Mouse (Mus musculus) 416B (cell line): Measurements from ENCODE around the gene Krt35.

Experiments used
- DNase-seq: peaks from one replicate; pipeline ENCODE4 v3.0.0; 2011; ENCODE audit warnings: low read depth

Gene Krt35

GRCm38 (mm10) chr11:100096141-100096540 is at the start of gene Krt35:
TSS of gene Krt35 (minus strand) at chr11:100096241.
- no peak for DNase-seq

DNA sequence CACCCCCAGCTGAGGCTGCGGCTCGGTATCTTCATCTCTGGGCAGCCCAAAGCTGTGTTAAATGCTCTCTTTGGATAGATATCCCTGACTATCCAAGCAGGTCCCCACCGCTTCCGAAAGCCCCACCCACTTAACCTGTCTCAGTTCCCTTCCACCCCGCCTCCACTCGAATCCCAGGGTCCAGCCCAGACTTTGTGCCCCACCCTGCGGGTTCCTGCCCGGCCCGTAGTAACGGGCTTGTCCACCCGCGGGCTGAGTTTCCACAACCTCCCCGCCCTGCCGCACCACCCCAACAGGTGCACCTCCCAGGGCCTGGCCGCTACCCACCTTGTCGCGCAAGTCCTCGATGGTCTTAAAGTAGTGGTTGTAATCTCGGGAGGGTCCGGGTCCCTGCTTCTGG is 49.1 kb upstream of the Krt35 start:
- no peak for DNase-seq

DNA sequence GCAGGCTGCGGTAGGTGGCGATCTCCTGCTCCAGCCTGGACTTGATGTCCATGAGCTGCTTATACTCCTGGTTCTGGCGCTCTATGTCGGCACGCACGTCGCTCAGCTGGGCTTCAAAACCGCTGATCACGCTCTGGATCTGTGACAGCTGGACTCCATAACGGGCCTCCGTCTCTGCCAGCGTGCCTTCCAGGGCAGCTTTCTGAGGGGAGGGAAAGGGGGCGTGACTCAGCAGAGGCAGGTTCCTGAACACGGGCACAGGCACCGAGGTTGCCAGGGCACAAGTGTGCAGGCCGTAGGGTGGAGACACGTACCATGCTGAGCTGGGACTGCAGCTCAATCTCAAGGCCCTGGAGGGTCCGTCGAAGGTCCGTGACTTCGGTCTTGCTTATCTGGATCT is 44.9 kb upstream of the Krt35 start:
- DNase-seq = no peak

DNA sequence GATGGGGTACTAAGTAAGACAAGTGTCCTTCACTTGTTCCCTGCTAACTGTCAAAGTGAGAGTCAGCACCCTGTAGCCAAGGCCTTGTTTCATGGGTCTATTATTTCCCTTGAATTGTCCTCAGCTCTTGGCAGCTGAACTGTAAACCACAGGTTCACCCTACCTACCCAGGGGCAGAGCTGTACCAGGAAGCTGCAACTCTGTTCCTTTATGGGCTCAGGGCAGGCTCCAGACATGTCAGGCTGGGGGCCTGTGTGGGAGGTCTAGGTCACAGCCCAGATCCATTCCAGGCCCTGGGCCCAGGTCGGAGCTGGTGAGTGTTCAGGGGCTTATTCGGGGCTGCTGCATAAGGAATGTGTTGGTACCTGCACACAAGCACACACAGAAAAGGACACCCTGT is 43.4 kb upstream of the Krt35 start:
- DNase-seq = no peak

DNA sequence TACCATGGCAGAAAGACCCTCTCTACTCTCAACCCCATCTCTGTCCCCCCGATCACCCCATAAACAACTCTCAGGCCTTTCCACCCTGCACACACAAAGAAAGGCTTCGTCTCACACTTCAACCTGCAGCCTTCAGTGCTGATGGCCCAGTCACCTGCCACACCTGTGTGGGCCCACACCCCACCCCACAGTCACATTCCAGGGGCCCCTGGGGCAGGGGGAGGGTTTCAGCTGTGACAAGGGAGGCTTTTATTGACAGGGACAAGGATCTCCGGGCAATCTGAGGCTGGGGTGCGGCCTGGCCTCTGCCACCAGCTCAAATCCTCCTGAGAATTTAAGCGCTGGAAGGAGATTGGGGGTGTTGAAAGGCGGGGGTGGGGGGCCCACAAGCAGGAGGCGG is 42.8 kb upstream of the Krt35 start:
- no peak for DNase-seq

- no peak for DNase-seq
Measured at GRCm38 (mm10) chr11:100137693-100138092, 41.7 kb upstream of the Krt35 start.

- no peak for DNase-seq
Measured at GRCm38 (mm10) chr11:100136559-100136958, 40.5 kb upstream of the Krt35 start.

GRCm38 (mm10) chr11:100135731-100136130 is 39.7 kb upstream of the Krt35 start, which contains the start of gene Krt15:
TSS of gene Krt15 (minus strand) at chr11:100135928.
- DNase-seq = no peak

DNA sequence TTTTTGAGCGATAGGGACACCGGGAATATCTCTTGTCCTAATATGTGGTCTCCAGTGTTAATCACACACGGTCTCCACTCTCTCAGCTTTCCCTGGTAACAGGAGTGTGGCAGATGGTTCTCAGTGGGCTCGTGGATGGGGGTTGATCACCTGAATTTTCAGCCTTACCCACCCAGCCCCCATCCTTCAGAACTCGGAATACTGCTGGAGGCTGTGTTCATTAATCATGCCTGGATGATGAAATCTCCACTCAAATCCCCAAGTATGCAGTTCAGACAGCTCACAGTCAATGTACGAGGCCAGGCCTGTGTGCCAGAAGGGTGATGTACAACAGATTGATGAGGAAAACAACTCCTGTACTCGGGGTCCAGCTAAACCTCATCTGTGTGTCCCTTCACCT is 28.9 kb upstream of the Krt35 start:
- DNase-seq = no peak

DNA sequence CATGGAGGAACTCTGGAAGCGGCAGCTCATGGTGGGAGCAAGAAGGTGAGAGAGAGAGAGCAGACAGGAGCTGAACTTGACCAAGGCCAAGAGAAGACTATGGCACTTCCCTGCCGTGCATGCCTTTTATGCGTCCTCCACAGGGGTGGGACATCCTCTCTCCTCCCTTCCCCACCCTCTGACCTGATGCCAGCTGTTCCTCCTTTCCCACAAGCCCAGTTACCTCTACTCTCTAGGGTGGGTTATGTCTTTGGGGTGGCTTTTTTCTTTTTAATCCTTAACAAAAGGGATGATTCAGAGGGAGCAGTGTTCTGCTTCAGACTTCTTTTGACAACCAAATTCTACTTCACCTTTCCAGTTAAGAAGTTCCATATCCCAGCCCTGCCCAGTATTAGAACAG is 25.4 kb upstream of the Krt35 start, which contains the start of gene Krt13:
Gene Krt13, minus strand, starts transcription at position 101 of the 400 bp plus-strand sequence.
- DNase-seq = no peak

- DNase-seq = no peak
Measured at GRCm38 (mm10) chr11:100120331-100120730, 24.3 kb upstream of the Krt35 start.

DNA sequence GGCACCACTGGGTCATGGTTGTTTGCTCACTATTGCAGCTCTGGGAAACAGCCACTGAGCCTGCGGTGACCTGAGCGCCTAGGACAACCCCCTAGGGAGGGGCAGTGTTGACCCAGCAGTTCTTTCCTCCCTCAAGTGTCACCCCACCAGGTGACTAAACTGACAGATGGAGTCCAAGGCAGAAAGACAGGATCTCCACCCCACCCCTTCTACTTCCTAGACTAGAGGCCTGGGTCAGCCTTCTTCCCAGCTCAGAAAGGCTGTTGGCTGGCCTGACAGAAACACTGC is 17.6 kb upstream of the Krt35 start:
- DNase-seq = no peak

DNA sequence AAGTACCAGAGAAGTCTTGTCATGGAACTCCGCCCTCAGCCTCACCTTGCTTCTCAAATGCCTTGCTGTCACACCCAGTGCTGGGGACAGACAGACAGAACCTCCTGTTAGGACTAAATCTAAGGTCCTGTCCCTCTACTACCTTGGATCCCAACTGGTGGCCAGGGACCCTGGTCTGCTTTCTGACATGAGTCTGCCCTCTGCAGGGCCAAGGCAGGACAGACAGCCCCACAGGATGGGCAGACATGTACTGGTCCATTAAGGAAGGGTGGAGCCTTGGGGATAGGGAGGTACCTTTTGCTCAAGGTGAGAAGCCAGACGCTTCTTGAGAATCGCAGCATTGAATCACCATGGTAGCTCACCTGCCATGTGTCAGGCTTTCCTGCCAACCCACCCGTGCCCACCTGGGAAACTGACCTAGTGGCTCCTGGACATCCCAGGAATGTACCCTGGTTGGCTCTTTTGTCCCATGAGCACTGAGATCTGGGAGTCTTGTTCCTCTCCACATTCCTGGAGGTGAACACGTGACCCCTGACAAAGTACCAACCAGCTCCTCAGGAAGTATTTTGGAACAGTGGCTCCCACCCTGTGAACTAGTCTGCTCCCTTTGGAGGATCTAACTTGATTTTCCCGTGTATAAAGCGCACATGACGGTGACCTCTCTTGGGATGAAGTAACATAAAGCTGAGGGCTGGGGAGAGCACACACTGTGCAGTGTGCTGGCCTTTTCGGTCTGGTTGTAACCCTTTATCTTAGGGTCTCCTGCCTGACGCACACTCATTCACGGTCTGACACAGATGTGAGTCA is 17.1 kb upstream of the Krt35 start:
- no peak for DNase-seq

DNA sequence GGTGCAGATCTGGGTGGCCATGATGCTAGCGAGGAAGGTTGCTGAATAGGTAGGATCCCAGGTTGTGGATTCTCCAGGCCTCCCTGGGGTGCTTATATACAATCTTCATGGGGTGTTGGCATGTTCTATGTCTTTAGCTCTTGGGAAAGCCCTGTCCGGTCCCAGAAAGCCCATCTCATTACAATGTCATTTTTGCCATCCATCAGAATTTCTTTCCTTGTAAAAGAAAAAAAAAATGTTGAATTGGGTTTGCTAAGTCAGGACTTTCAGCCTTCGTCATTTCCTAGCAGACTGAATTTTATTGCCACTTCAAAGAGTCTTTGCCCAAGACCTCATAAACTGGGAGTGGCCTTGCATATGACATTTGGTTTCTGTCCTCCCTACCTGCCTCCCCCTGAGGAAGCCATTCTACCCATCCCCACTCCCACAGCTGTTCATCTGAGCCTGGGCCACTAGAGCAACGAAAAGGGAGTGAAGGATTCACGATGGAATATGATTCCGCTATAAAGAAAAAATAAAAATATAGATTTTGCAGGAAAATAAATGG is 9.6 kb upstream of the Krt35 start, which contains the start of gene Krt36:
Gene Krt36, minus strand, starts transcription at position 51 of the 547 bp plus-strand sequence.
- DNase-seq = no peak

- no peak for DNase-seq
Measured at GRCm38 (mm10) chr11:100102693-100103429, 6.8 kb upstream of the Krt35 start.

DNA sequence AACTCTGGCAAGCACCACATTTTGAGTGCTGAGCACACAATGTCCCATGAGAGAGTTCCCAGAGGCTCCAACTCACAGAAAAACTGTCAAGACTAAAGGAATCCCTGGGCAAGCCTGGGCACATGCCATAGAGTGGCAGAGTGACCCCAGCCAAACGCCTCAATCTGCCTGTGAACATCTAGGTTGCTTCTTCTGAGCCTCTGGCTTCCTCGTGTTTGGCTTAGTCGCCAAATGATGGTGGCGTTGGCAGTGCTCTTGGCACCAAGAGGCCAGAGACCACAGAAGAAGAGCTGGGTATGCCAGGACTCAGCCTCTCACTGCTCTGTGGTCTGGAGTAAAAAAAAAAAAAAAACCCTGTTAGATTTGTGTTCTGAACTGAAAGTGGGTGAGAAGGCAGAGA is 4.3 kb upstream of the Krt35 start:
- DNase-seq = no peak

- no peak for DNase-seq
Measured at GRCm38 (mm10) chr11:100097819-100098218, 1.8 kb upstream of the Krt35 start.

GRCm38 (mm10) chr11:100088378-100089025 is 7.5 kb downstream of the Krt35 start:
- DNase-seq = no peak

GRCm38 (mm10) chr11:100087861-100088260 is 8.2 kb downstream of the Krt35 start, which contains the start of gene Krt32:
TSS of gene Krt32 (minus strand) at chr11:100088226.
- DNase-seq = no peak

- no peak for DNase-seq
Measured at GRCm38 (mm10) chr11:100073873-100074272, 22.2 kb downstream of the Krt35 start.

DNA sequence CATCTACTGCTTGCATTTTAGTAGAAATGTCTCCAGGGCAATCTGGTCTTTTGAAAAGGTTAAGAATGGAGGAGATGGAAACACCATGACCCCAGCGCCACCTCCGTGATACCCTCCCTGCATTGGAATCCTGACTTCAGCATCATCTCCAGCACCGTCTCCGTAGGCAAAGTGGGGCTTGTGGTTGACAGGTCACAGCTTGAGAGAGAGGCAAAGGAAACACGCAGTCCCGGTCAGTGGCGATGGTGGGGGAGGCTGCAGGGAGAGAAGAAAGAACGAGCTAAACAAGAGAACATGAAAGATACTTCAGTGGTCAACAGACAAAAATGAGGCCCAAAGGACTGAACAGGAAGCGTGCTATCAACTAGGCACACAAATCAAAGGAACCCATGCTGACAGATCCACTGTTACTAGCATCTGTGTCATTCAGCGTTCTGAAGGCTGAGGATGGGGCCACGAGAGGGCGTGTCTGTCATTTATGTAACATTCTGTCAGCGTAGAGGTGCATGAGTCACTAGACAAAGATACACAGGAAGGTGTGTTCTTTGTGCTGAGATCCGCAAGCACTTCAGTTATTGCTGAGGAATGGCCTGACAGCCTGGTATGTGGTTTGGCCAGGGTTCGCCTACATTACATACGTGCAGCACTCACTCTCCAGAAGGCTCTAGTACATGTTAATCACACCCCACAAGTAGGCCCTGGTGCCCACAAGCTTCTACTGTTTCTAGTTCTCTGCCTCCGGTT is 28.6 kb downstream of the Krt35 start:
- peak; percentile 13 for DNase-seq
